Mouse (Mus musculus) adrenal gland, postnatal 10 days (tissue): Measurements from ENCODE around the gene Tmem136. TPM values are rescaled to one million over a fixed set of nuclear protein-coding genes. Genes with fewer than 3 reads are reported as not detected.
"Not testable (repeated sequence)": the region's sequence is repeated elsewhere in the genome, so short reads cannot be mapped to it uniquely, and the experiment has no call there.

Experiments used
- DNase-seq: peaks from one replicate; pipeline ENCODE4 v3.0.0; 2021; ENCODE audit warnings: mixed read lengths
- long read RNA-seq, 2 experiments: library from polyadenylated mRNA; stranded (forward); transcript quantifications; one replicate each; pipeline ENCODE4 v2.0.0; 2021
- total RNA-seq, 2 experiments: library from RNA; stranded (reverse); gene quantifications; 2 replicates each; pipeline ENCODE4 v1.2.3; 2021

Gene Tmem136
- 1 to 10 TPM; 3.9 to 4.1 TPM for total RNA-seq
- long read RNA-seq, experiment 1, partial matches to known transcripts, result 0 of 2 reads
- long read RNA-seq, experiment 1, other reads (novel, unspliced or antisense), result 0 of 2 reads
- long read RNA-seq, experiment 2, partial matches to known transcripts, result 0 of 3 reads
- long read RNA-seq, experiment 2, other reads (novel, unspliced or antisense), result 1 of 3 reads

- DNase-seq, result peak; percentile 72
Observed at GRCm38 (mm10) chr9:43116134-43116996, at the start of gene Tmem136. Gene Tmem136 (minus strand): TSS chr9:43116570.

- DNase-seq, result no peak
Observed at GRCm38 (mm10) chr9:43155960-43156359, 39.6 kb upstream of the Tmem136 start.

- DNase-seq, result no peak
Observed at GRCm38 (mm10) chr9:43151779-43152178, 35.4 kb upstream of the Tmem136 start.

- DNase-seq, result no peak
Observed at GRCm38 (mm10) chr9:43150957-43151356, 34.6 kb upstream of the Tmem136 start.

GRCm38 (mm10) chr9:43150075-43150474, 33.7 kb upstream of the Tmem136 start:
- DNase-seq, result peak; percentile 24

- no peak for DNase-seq
Observed at GRCm38 (mm10) chr9:43149498-43149897, 33.1 kb upstream of the Tmem136 start.

GRCm38 (mm10) chr9:43145196-43145595, 28.8 kb upstream of the Tmem136 start:
- DNase-seq, result no peak

GRCm38 (mm10) chr9:43144206-43144810, 27.9 kb upstream of the Tmem136 start:
- no peak for DNase-seq

GRCm38 (mm10) chr9:43141839-43142238, 25.5 kb upstream of the Tmem136 start:
- peak; percentile 85 for DNase-seq

GRCm38 (mm10) chr9:43133525-43133924, 17.2 kb upstream of the Tmem136 start:
- DNase-seq, result no peak

- DNase-seq, result no peak
Observed at GRCm38 (mm10) chr9:43132380-43132779, 16.0 kb upstream of the Tmem136 start.

GRCm38 (mm10) chr9:43131940-43132339, 15.6 kb upstream of the Tmem136 start:
- DNase-seq, result no peak

GRCm38 (mm10) chr9:43130684-43131083, 14.3 kb upstream of the Tmem136 start:
- DNase-seq, result no peak

- DNase-seq, result peak; percentile 38
Observed at GRCm38 (mm10) chr9:43127101-43127787, 10.9 kb upstream of the Tmem136 start.

GRCm38 (mm10) chr9:43122379-43122778, 6.0 kb upstream of the Tmem136 start:
- DNase-seq, result no peak

GRCm38 (mm10) chr9:43121948-43122347, 5.6 kb upstream of the Tmem136 start:
- DNase-seq, result not testable (repeated sequence)

GRCm38 (mm10) chr9:43116997-43117336, 597 bp upstream of the Tmem136 start:
- no peak for DNase-seq

- DNase-seq, result no peak
Observed at GRCm38 (mm10) chr9:43115431-43116133, 788 bp downstream of the Tmem136 start.

- DNase-seq, result no peak
Observed at GRCm38 (mm10) chr9:43114833-43115232, 1.5 kb downstream of the Tmem136 start.

GRCm38 (mm10) chr9:43110286-43110980, 5.9 kb downstream of the Tmem136 start:
- DNase-seq, result no peak

GRCm38 (mm10) chr9:43109125-43109524, 7.2 kb downstream of the Tmem136 start:
- DNase-seq, result no peak
